Mouse (Mus musculus): ENCODE data around the gene Phc2. TPM values are rescaled to one million over a fixed set of nuclear protein-coding genes. Genes with fewer than 3 reads are reported as not detected.

Gene Phc2
- polyA plus RNA-seq, 1 experiment, result 196 TPM

- TF ChIP-seq CTCF (IDR thresholded peaks at IDR 0.05; ENCODE audit: borderline replicate concordance, extremely low read depth, insufficient read depth, insufficient read length) (no peak), POLR2A (IDR thresholded peaks at IDR 0.05; ENCODE audit: borderline replicate concordance, extremely low read depth, insufficient read depth, insufficient read length, poor library complexity, severe bottlenecking) (no peak)
- no peak for DNase-seq (ENCODE audit: low read depth)
These were observed 36.1 kb upstream of the Phc2 start, which contains the start of gene Tlr12 for GRCm38 (mm10) chr4:128618246-128618911. TSS of gene Tlr12 (minus strand) at chr4:128618619.

GRCm38 (mm10) chr4:128618963-128619362 is 35.5 kb upstream of the Phc2 start:
- no peak for DNase-seq (ENCODE audit: low read depth)
- no peak for TF ChIP-seq CTCF (IDR thresholded peaks at IDR 0.05; ENCODE audit: borderline replicate concordance, extremely low read depth, insufficient read depth, insufficient read length)
- no peak for TF ChIP-seq POLR2A (IDR thresholded peaks at IDR 0.05; ENCODE audit: borderline replicate concordance, extremely low read depth, insufficient read depth, insufficient read length, poor library complexity, severe bottlenecking)

GRCm38 (mm10) chr4:128620572-128620971 is 33.9 kb upstream of the Phc2 start:
- no peak for DNase-seq (ENCODE audit: low read depth)
- no peak for TF ChIP-seq POLR2A (IDR thresholded peaks at IDR 0.05; ENCODE audit: borderline replicate concordance, extremely low read depth, insufficient read depth, insufficient read length, poor library complexity, severe bottlenecking)
- no peak for TF ChIP-seq CTCF (IDR thresholded peaks at IDR 0.05; ENCODE audit: borderline replicate concordance, extremely low read depth, insufficient read depth, insufficient read length)

- TF ChIP-seq POLR2A (IDR thresholded peaks at IDR 0.05; ENCODE audit: borderline replicate concordance, extremely low read depth, insufficient read depth, insufficient read length, poor library complexity, severe bottlenecking) (no peak), CTCF (IDR thresholded peaks at IDR 0.05; ENCODE audit: borderline replicate concordance, extremely low read depth, insufficient read depth, insufficient read length) (no peak)
- no peak for DNase-seq (ENCODE audit: low read depth)
These were observed 33.4 kb upstream of the Phc2 start for GRCm38 (mm10) chr4:128621109-128621508.

- no peak for TF ChIP-seq POLR2A (IDR thresholded peaks at IDR 0.05; ENCODE audit: borderline replicate concordance, extremely low read depth, insufficient read depth, insufficient read length, poor library complexity, severe bottlenecking)
- no peak for TF ChIP-seq CTCF (IDR thresholded peaks at IDR 0.05; ENCODE audit: borderline replicate concordance, extremely low read depth, insufficient read depth, insufficient read length)
- DNase-seq (ENCODE audit: low read depth), result no peak
These were observed 19.1 kb upstream of the Phc2 start for GRCm38 (mm10) chr4:128635451-128635850.

- DNase-seq (ENCODE audit: low read depth), result peak; percentile 44
- TF ChIP-seq POLR2A (IDR thresholded peaks at IDR 0.05; ENCODE audit: borderline replicate concordance, extremely low read depth, insufficient read depth, insufficient read length, poor library complexity, severe bottlenecking), result no peak
- TF ChIP-seq CTCF (IDR thresholded peaks at IDR 0.05; ENCODE audit: borderline replicate concordance, extremely low read depth, insufficient read depth, insufficient read length), result no peak
These were observed 18.5 kb upstream of the Phc2 start for GRCm38 (mm10) chr4:128635894-128636585.

GRCm38 (mm10) chr4:128637250-128637649 is 17.3 kb upstream of the Phc2 start:
- DNase-seq (ENCODE audit: low read depth), result no peak
- TF ChIP-seq CTCF (IDR thresholded peaks at IDR 0.05; ENCODE audit: borderline replicate concordance, extremely low read depth, insufficient read depth, insufficient read length) (no peak), POLR2A (IDR thresholded peaks at IDR 0.05; ENCODE audit: borderline replicate concordance, extremely low read depth, insufficient read depth, insufficient read length, poor library complexity, severe bottlenecking) (no peak)

- TF ChIP-seq CTCF (IDR thresholded peaks at IDR 0.05; ENCODE audit: borderline replicate concordance, extremely low read depth, insufficient read depth, insufficient read length) (no peak), POLR2A (IDR thresholded peaks at IDR 0.05; ENCODE audit: borderline replicate concordance, extremely low read depth, insufficient read depth, insufficient read length, poor library complexity, severe bottlenecking) (no peak)
- DNase-seq (ENCODE audit: low read depth), result no peak
These were observed 16.1 kb upstream of the Phc2 start for GRCm38 (mm10) chr4:128638265-128638923.

- TF ChIP-seq CTCF (IDR thresholded peaks at IDR 0.05; ENCODE audit: borderline replicate concordance, extremely low read depth, insufficient read depth, insufficient read length) (no peak), POLR2A (IDR thresholded peaks at IDR 0.05; ENCODE audit: borderline replicate concordance, extremely low read depth, insufficient read depth, insufficient read length, poor library complexity, severe bottlenecking) (no peak)
- no peak for DNase-seq (ENCODE audit: low read depth)
These were observed 12.5 kb upstream of the Phc2 start for GRCm38 (mm10) chr4:128641766-128642717.

- no peak for TF ChIP-seq CTCF (IDR thresholded peaks at IDR 0.05; ENCODE audit: borderline replicate concordance, extremely low read depth, insufficient read depth, insufficient read length)
- TF ChIP-seq POLR2A (IDR thresholded peaks at IDR 0.05; ENCODE audit: borderline replicate concordance, extremely low read depth, insufficient read depth, insufficient read length, poor library complexity, severe bottlenecking), result no peak
- no peak for DNase-seq (ENCODE audit: low read depth)
These were observed 8.6 kb upstream of the Phc2 start for GRCm38 (mm10) chr4:128645896-128646295.
